Mouse (Mus musculus): ENCODE results near the gene Syt5. TPM values are rescaled to one million over a fixed set of nuclear protein-coding genes. Genes with fewer than 3 reads are reported as not detected.
"Not testable (repeated sequence)": the region's sequence is repeated elsewhere in the genome, so short reads cannot be mapped to it uniquely, and the experiment has no call there.

Gene Syt5
- polyA plus RNA-seq, 1 experiment from 2014 or later, result 6.7 TPM

- 26% methylated on average over 40 of the region's 40 CpGs for WGBS
These were observed 20.7 kb downstream of the Syt5 start for GRCm38 (mm10) chr7:4526341-4527301.

GRCm38 (mm10) chr7:4524212-4524922 is 23.0 kb downstream of the Syt5 start, which contains the start of gene Tnni3:
Gene Tnni3, minus strand, starts transcription at chr7:4524229.
- H3K4me1 ChIP-seq (replicated peaks; ENCODE audit: control insufficient read depth, insufficient read depth); H3K4me2 ChIP-seq (replicated peaks; ENCODE audit: low read depth); H3K27me3 ChIP-seq (ENCODE audit: control insufficient read depth, insufficient read depth, low read length); H3K4me3 ChIP-seq (ENCODE audit: low read depth, low read length); H3K9ac ChIP-seq (ENCODE audit: low read length); H3K27ac ChIP-seq (replicated peaks); H3K36me3 ChIP-seq (ENCODE audit: control insufficient read depth, insufficient read depth, low read length); H3K9me3 ChIP-seq (ENCODE audit: control insufficient read depth, low read length): not testable (repeated sequence)
- TF ChIP-seq CTCF (IDR thresholded peaks at IDR 0.05; ENCODE audit: low read depth), result peak; percentile 83
- peak; percentile 61 for DNase-seq (ENCODE audit: low spot score)
- 66% methylated on average over 15 of the region's 15 CpGs for WGBS
- ATAC-seq (ENCODE audit: low FRiP score, low TSS enrichment), result peak; percentile 44; the same call in 1 of the 2 replicates

More at GRCm38 (mm10) chr7:4526341-4527301, 20.7 kb downstream of the Syt5 start:
- Histone ChIP-seq H3K4me3 (ENCODE audit: low read depth, low read length) (peak overlapping the region; percentile 31), H3K4me2 (replicated peaks; ENCODE audit: low read depth) (peak overlapping the region; percentile 63), H3K9me3 (ENCODE audit: control insufficient read depth, low read length) (no peaks in the 10 kb centered on the region), H3K27me3 (ENCODE audit: control insufficient read depth, insufficient read depth, low read length) (no peaks in the 10 kb centered on the region), H3K4me1 (replicated peaks; ENCODE audit: control insufficient read depth, insufficient read depth) (no peaks in the 10 kb centered on the region; the same call in 1 of the 2 replicates), H3K36me3 (ENCODE audit: control insufficient read depth, insufficient read depth, low read length) (no peaks in the 10 kb centered on the region), H3K27ac (replicated peaks) (peak overlapping the region; percentile 53; the same call in 1 of the 2 replicates), H3K9ac (ENCODE audit: low read length) (peak overlapping the region; percentile 58)
- DNase-seq (ENCODE audit: low spot score) (peak; percentile 89), ATAC-seq (ENCODE audit: low FRiP score, low TSS enrichment) (peak; percentile 93)
- TF ChIP-seq EP300 (optimal IDR thresholded peaks at IDR 0.05) (no peak), CTCF (IDR thresholded peaks at IDR 0.05; ENCODE audit: low read depth) (peak; percentile 88)

DNA sequence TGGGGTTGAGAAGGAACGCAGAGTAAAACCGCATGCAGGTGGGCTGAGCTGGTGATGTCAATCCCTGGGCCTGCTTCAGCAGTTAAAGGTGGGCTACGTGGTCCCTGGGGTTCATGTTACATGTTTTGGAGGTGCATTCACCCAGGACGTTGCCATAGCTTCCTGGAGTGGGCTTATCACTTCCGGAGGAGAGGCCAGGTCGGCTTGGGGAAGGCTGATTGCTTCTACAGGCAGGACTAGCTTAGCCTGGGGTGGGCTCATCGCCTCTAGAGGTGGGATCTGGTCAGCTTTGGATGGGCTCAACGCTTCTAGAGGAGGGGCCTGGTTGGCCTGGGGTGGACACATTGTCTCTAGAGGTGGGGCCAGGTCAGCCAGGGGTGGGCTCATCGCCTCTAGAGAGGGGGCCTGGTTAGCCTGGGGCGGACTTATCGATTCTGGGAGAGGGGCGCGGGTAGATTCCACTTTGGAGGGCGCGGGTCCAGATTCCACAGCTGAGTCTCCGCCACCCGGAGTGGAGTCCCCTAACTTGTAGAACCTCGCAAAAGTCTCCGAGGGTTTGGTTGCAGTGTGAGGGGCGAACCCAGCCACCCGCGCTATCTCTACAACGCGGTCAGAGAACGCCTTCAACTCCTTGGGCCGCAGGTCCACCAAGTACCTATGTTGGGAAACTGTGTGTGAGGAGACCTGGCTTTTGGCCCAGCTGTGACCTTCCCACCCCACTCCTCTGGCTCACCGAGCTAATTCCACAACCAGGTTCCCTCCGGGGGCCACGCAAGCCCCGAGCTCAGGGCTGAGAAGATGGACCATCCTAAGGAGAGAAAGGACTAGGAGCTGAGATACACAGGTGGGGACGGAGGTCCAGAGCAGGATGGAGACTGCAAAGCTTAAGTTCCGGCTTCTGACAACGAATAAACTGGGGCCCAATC is 23.9 kb downstream of the Syt5 start:
- Histone ChIP-seq H3K4me1 (replicated peaks; ENCODE audit: control insufficient read depth, insufficient read depth) (no peaks in the 10 kb centered on the region; the same call in 1 of the 2 replicates), H3K9me3 (ENCODE audit: control insufficient read depth, low read length) (no peaks in the 10 kb centered on the region), H3K27ac (replicated peaks) (no peak overlapping the region), H3K36me3 (ENCODE audit: control insufficient read depth, insufficient read depth, low read length) (no peaks in the 10 kb centered on the region), H3K4me2 (replicated peaks; ENCODE audit: low read depth) (no peak overlapping the region), H3K9ac (ENCODE audit: low read length) (no peak overlapping the region), H3K27me3 (ENCODE audit: control insufficient read depth, insufficient read depth, low read length) (no peaks in the 10 kb centered on the region), H3K4me3 (ENCODE audit: low read depth, low read length) (no peak overlapping the region)
- ATAC-seq (ENCODE audit: low FRiP score, low TSS enrichment) (no peak), DNase-seq (ENCODE audit: low spot score) (no peak)
- no peak for TF ChIP-seq CTCF (IDR thresholded peaks at IDR 0.05; ENCODE audit: low read depth)
- TF ChIP-seq EP300 (optimal IDR thresholded peaks at IDR 0.05), result no peak
- WGBS, result 89% methylated on average over 33 of the region's 33 CpGs

GRCm38 (mm10) chr7:4522292-4522691 is 25.0 kb downstream of the Syt5 start:
- WGBS, result 66% methylated on average over 6 of the region's 6 CpGs
- no peak for DNase-seq (ENCODE audit: low spot score)
- no peak overlapping the region for H3K4me2 ChIP-seq (replicated peaks; ENCODE audit: low read depth)
- no peaks in the 10 kb centered on the region; the same call in 1 of the 2 replicates for H3K4me1 ChIP-seq (replicated peaks; ENCODE audit: control insufficient read depth, insufficient read depth)
- H3K27me3 ChIP-seq (ENCODE audit: control insufficient read depth, insufficient read depth, low read length), result no peaks in the 10 kb centered on the region
- no peaks in the 10 kb centered on the region for H3K9me3 ChIP-seq (ENCODE audit: control insufficient read depth, low read length)
- no peak for TF ChIP-seq EP300 (optimal IDR thresholded peaks at IDR 0.05)
- no peak for TF ChIP-seq CTCF (IDR thresholded peaks at IDR 0.05; ENCODE audit: low read depth)
- no peak overlapping the region for H3K4me3 ChIP-seq (ENCODE audit: low read depth, low read length)
- no peak for ATAC-seq (ENCODE audit: low FRiP score, low TSS enrichment)
- no peaks in the 10 kb centered on the region for H3K36me3 ChIP-seq (ENCODE audit: control insufficient read depth, insufficient read depth, low read length)
- no peak overlapping the region for H3K27ac ChIP-seq (replicated peaks)
- no peak overlapping the region for H3K9ac ChIP-seq (ENCODE audit: low read length)
